Mouse (Mus musculus) liver, embryonic 12.5 days (tissue): ENCODE data around the gene Sap30l. TPM values are rescaled to one million over a fixed set of nuclear protein-coding genes. Genes with fewer than 3 reads are reported as not detected.
A peak's percentile ranks its signal among the peaks of the same experiment; 100 is the strongest.

Experiments used
- ATAC-seq: fragments of 200-750 bp; cut with Nextera tagmentation; 2 replicates; pipeline ENCODE4 v1.8.0; 2017; ENCODE audit warnings: moderate number of reproducible peaks, mild to moderate bottlenecking, moderate library complexity
- H3K27ac ChIP-seq: fragments of 300-500 bp; sonication (generic); 2 replicates; pipeline ENCODE4 v1.5.1; 2016; ENCODE audit warnings: mild to moderate bottlenecking
- H3K27me3 ChIP-seq: fragments of 300-500 bp; sonication (generic); replicated peaks from 2 replicates; pipeline ENCODE4 v1.6.1; 2016; ENCODE audit warnings: mild to moderate bottlenecking, moderate library complexity
- H3K36me3 ChIP-seq: fragments of 300-500 bp; sonication (generic); 2 replicates; pipeline ENCODE4 v1.6.1; 2016; ENCODE audit warnings: mild to moderate bottlenecking, moderate library complexity
- H3K4me1 ChIP-seq: fragments of 300-500 bp; sonication (generic); 2 replicates; pipeline ENCODE4 v1.6.1; 2016
- H3K4me2 ChIP-seq: fragments of 300-500 bp; sonication (generic); 2 replicates; pipeline ENCODE4 v1.6.1; 2016; ENCODE audit warnings: mild to moderate bottlenecking, moderate library complexity
- H3K4me3 ChIP-seq: fragments of 300-500 bp; sonication (generic); 2 replicates; pipeline ENCODE4 v1.5.1; 2016; ENCODE audit warnings: mild to moderate bottlenecking, moderate library complexity
- H3K9ac ChIP-seq: fragments of 300-500 bp; sonication (generic); 2 replicates; pipeline ENCODE4 v1.6.1; 2016; ENCODE audit warnings: mild to moderate bottlenecking, moderate library complexity
- H3K9me3 ChIP-seq: fragments of 300-500 bp; sonication (generic); replicated peaks from 2 replicates; pipeline ENCODE4 v1.6.1; 2016; ENCODE audit warnings: mild to moderate bottlenecking, moderate library complexity
- WGBS: fragments of 180-500 bp; shearing (Covaris S2); methylation state at CpG from one replicate; pipeline ENCODE4 v1.1.7; 2016; ENCODE audit not compliant: insufficient replicate concordance; 5-methylcytosine and 5-hydroxymethylcytosine counted together
- polyA plus RNA-seq: library from polyadenylated mRNA; unstranded; fragments of >200 nt; fragmentation: Nextera tagmentation; extraction: Ambion mirVana; gene quantifications from 2 replicates; pipeline ENCODE4 v1.2.1, GENCODE M21; 2016

Sap30l gene
- 9.2 and 10.0 TPM in 2 replicates for polyA plus RNA-seq

GRCm38 (mm10) chr11:57800971-57801765, at the start of gene Sap30l:
TSS of gene Sap30l (plus strand) at chr11:57801637.
- Histone ChIP-seq H3K27me3 (peaks cover 26% of the 10 kb centered on the region), H3K4me2 (peak within 1 kb of the TSS; percentile 100), H3K36me3 (0 out of 2 replicates have a peak, but pooled peaks cover 3% of the 10 kb centered on the region), H3K9me3 (no peaks in the 10 kb centered on the region), H3K4me3 (peak within 1 kb of the TSS; percentile 96), H3K27ac (peak within 1 kb of the TSS; percentile 75), H3K9ac (peak within 1 kb of the TSS; percentile 93), H3K4me1 (peaks cover 27% of the 10 kb centered on the region)
- whole genome bisulfite sequencing, result under 1% methylated on average over 58 of the region's 66 CpGs
- peak; percentile 97 for ATAC-seq

DNA sequence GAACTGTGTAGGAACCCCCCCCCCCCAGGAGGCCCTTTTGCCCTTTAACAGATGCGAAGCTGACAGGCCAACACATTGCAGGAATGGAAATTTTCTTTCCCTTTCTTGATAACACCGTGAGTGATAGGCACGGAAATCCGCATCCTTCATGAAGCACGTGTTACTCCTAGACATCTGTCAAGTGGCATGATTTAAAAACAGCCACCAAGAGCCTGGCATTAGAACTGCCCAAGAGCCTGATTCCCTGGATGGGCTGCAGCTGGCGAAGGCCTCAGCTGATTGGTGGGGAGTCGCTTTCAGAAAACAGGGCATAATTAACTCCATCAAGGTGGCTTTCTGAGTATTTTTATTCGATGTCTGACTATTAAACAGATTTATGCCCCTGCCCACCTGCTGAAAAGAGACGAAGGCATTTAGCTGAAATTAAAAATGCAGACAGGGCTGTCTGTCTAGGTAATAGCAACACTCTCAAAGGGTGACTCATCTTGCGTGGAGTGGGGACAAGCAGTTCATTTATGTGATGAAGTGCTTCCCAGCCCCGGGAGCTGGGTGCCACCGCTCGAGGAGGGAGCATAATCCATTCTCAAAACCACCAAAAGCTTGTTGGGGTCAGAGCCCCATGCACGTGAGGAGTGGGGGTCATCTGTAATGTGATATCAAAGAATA, 47.8 kb upstream of the Sap30l start:
- 78% methylated on average over 14 of the region's 14 CpGs for WGBS
- no peaks in the 10 kb centered on the region for H3K27me3 ChIP-seq
- H3K9ac ChIP-seq, result no peak overlapping the region
- no peak for ATAC-seq
- no peak overlapping the region for H3K4me2 ChIP-seq
- H3K27ac ChIP-seq, result no peak overlapping the region
- no peak overlapping the region for H3K4me3 ChIP-seq
- H3K36me3 ChIP-seq, result no peaks in the 10 kb centered on the region; the same call in 1 of the 2 replicates
- no peaks in the 10 kb centered on the region for H3K9me3 ChIP-seq
- 0 out of 2 replicates have a peak, but pooled peaks cover 3% of the 10 kb centered on the region for H3K4me1 ChIP-seq

- H3K36me3 ChIP-seq, result peaks cover 12% of the 10 kb centered on the region
- no peak for ATAC-seq
Observed at GRCm38 (mm10) chr11:57758621-57759020, 42.8 kb upstream of the Sap30l start.

GRCm38 (mm10) chr11:57760509-57761058, 40.9 kb upstream of the Sap30l start:
- Histone ChIP-seq H3K9ac (no peak overlapping the region), H3K4me1 (peaks cover 7% of the 10 kb centered on the region), H3K36me3 (peaks cover 16% of the 10 kb centered on the region), H3K4me3 (no peak overlapping the region), H3K9me3 (no peaks in the 10 kb centered on the region; the same call in 1 of the 2 replicates), H3K4me2 (no peak overlapping the region), H3K27ac (no peak overlapping the region), H3K27me3 (no peaks in the 10 kb centered on the region)
- 33% methylated on average over 14 of the region's 14 CpGs for WGBS
- ATAC-seq, result no peak

More at GRCm38 (mm10) chr11:57758621-57759020, 42.8 kb upstream of the Sap30l start:
- H3K9me3 ChIP-seq, result no peaks in the 10 kb centered on the region; the same call in 1 of the 2 replicates
- H3K4me1 ChIP-seq, result peaks cover 7% of the 10 kb centered on the region
- no peaks in the 10 kb centered on the region for H3K27me3 ChIP-seq
- no peak overlapping the region for H3K4me2 ChIP-seq
- H3K9ac ChIP-seq, result no peak overlapping the region
- WGBS, result 84% methylated on average over 9 of the region's 9 CpGs
- H3K27ac ChIP-seq, result no peak overlapping the region
- H3K4me3 ChIP-seq, result no peak overlapping the region

- Histone ChIP-seq H3K27me3 (no peaks in the 10 kb centered on the region), H3K9me3 (no peaks in the 10 kb centered on the region; the same call in 1 of the 2 replicates), H3K9ac (no peak overlapping the region), H3K4me1 (peaks cover 7% of the 10 kb centered on the region), H3K27ac (no peak overlapping the region), H3K4me2 (no peak overlapping the region), H3K36me3 (peaks cover 24% of the 10 kb centered on the region), H3K4me3 (no peak overlapping the region)
- no peak for ATAC-seq
- 88% methylated on average over 4 of the region's 4 CpGs for WGBS
Observed at GRCm38 (mm10) chr11:57761347-57761746, 40.1 kb upstream of the Sap30l start.

DNA sequence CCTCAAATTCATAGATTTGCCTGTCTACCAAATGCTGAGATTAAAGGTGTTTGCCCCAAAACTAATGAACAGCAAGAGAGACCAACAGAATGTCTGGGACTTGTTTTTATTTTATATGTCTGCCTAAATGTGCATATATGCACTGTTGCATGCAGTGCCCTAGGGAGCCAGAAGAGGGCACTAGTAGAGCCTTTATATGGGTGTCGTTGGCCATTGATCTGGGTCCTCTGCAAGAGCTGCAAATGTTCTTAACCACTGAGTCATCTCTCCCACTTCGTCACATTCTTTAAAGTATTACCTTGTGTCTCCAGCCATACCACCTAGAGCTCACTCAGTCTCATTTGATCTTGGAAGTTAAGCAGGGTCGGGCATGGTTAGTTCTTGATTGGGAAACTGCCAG, 37.3 kb upstream of the Sap30l start:
- H3K4me1 ChIP-seq, result peaks cover 7% of the 10 kb centered on the region
- no peaks in the 10 kb centered on the region; the same call in 1 of the 2 replicates for H3K9me3 ChIP-seq
- no peak overlapping the region for H3K4me3 ChIP-seq
- H3K4me2 ChIP-seq, result no peak overlapping the region
- no peaks in the 10 kb centered on the region for H3K27me3 ChIP-seq
- no peak for ATAC-seq
- no peak overlapping the region for H3K27ac ChIP-seq
- WGBS, result 71% methylated on average over 3 of the region's 3 CpGs
- no peak overlapping the region for H3K9ac ChIP-seq
- H3K36me3 ChIP-seq, result peaks cover 52% of the 10 kb centered on the region

DNA sequence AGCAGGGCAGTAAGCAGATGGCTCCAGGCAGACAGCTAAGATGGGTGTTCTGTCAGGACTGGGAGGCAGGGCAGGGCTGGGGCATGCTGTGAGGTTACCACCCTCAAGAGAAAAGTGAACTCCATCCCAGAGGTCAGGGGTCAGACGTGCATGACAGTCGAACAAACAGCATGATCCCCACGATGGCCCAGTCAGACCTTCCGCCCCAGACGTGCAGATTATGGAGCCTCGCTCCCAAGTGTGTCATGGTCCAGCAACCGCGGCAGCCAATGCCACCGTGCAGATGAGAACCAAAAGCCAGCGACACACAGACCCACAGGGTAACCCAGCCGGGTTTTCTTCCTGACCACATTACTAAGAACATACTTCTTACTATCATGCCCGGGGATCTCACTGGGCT, 34.8 kb upstream of the Sap30l start:
- Histone ChIP-seq H3K36me3 (peaks cover 77% of the 10 kb centered on the region), H3K9ac (no peak overlapping the region), H3K4me2 (no peak overlapping the region), H3K9me3 (no peaks in the 10 kb centered on the region; the same call in 1 of the 2 replicates), H3K27ac (no peak overlapping the region), H3K27me3 (no peaks in the 10 kb centered on the region), H3K4me1 (no peaks in the 10 kb centered on the region), H3K4me3 (no peak overlapping the region)
- WGBS, result 75% methylated on average over 12 of the region's 12 CpGs
- ATAC-seq, result no peak

DNA sequence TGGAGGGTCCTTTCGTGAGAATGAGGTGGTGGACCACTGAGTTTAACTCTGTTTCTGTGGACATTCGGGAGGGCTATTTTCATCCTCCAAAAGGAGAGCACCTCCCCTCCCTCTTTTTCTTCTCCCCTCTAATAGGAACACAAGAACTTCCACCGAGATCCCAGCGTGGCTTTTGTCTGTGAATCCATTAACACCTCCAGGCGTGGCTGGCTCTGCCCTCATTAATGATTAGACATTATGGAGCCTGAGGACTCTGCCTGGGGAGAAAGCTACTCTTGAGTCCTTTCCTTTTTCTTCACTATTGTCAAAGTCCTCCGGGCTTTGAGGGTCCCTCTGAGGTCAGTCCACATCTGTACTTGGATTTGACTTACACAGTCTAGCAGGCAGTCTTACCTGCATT, 34.3 kb upstream of the Sap30l start:
- Histone ChIP-seq H3K27me3 (no peaks in the 10 kb centered on the region), H3K4me2 (no peak overlapping the region), H3K9ac (no peak overlapping the region), H3K9me3 (no peaks in the 10 kb centered on the region; the same call in 1 of the 2 replicates), H3K36me3 (peaks cover 81% of the 10 kb centered on the region), H3K27ac (no peak overlapping the region), H3K4me1 (no peaks in the 10 kb centered on the region), H3K4me3 (no peak overlapping the region)
- WGBS, result 78% methylated on average over 6 of the region's 6 CpGs
- ATAC-seq, result no peak

DNA sequence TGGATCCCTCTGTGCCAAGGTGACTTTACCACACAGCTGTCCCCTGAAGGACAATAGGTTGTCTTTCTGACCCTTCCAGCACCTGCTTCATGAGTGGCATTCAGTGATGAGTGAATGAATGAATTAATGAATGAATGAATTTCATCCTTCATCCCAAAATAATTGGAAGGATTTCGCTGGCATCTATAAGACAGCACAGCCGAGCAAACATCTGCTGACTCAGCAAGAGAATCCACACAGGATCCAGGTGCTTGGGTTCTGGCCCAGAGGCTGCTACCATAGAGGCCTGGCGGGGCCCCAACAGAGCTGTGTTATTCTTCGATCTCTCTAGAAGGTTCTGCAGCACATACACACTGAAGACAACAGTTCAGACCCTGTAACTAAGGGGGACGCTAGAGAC, 30.7 kb upstream of the Sap30l start:
- 87% methylated on average over 5 of the region's 5 CpGs for WGBS

GRCm38 (mm10) chr11:57771676-57772075, 29.8 kb upstream of the Sap30l start:
- H3K36me3 ChIP-seq, result peaks cover 69% of the 10 kb centered on the region
- H3K4me3 ChIP-seq, result no peak overlapping the region
- no peak overlapping the region for H3K27ac ChIP-seq
- H3K27me3 ChIP-seq, result no peaks in the 10 kb centered on the region
- no peak overlapping the region for H3K4me2 ChIP-seq
- H3K4me1 ChIP-seq, result peaks cover 2% of the 10 kb centered on the region
- no peak overlapping the region for H3K9ac ChIP-seq
- WGBS, result 77% methylated on average over 8 of the region's 8 CpGs
- no peaks in the 10 kb centered on the region for H3K9me3 ChIP-seq
- no peak for ATAC-seq

More for the DNA sequence above, 30.7 kb upstream of the Sap30l start:
- peaks cover 78% of the 10 kb centered on the region for H3K36me3 ChIP-seq
- H3K4me3 ChIP-seq, result no peak overlapping the region
- no peaks in the 10 kb centered on the region for H3K27me3 ChIP-seq
- no peaks in the 10 kb centered on the region for H3K9me3 ChIP-seq
- H3K27ac ChIP-seq, result no peak overlapping the region
- H3K4me1 ChIP-seq, result no peaks in the 10 kb centered on the region
- H3K4me2 ChIP-seq, result no peak overlapping the region
- no peak overlapping the region for H3K9ac ChIP-seq
- ATAC-seq, result no peak

DNA sequence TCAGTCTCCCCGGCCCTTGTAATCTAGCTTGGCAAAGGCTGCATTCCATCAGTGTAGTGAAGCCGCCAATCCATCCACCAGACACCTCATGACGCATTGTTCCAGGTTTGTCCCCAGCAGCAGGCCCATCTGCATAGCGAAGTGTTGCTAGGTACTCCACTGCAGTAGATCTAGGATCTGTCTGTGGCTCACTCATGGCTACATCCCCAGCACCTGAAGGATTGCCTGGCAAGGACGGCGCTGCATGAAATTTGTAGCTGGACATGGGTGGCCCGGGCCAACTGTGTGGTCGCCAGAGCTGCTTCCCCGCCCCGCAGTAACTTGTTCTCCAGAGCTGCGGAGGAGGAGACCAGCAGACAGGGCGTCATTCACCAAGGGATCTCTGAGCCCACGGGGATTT, 28.0 kb upstream of the Sap30l start:
- WGBS, result 61% methylated on average over 13 of the region's 13 CpGs
- peaks cover 51% of the 10 kb centered on the region for H3K36me3 ChIP-seq

DNA sequence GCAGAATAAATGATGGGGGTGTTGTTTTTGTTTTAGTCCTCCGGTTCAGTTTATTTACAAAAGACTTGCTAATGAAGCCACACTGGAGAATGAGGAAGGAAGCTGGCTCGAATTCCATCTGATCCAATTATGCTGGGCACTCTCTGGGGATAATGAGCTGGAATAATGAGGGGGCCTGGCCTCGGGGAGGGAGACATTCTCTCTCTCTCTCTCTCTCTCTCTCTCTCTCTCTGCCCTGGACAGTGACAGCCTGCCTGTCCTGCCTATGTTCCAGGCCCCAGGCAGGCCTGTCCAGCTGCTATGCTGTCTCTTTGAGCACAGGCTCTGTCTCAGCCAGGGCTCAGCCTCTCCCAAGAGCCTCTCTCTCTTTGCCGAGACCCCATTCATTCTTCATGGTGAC, 27.5 kb upstream of the Sap30l start:
- ATAC-seq, result no peak
- 44% methylated on average over 4 of the region's 4 CpGs for WGBS
- Histone ChIP-seq H3K36me3 (peaks cover 47% of the 10 kb centered on the region), H3K9ac (no peak overlapping the region), H3K4me1 (peaks cover 15% of the 10 kb centered on the region), H3K4me2 (no peak overlapping the region), H3K9me3 (no peaks in the 10 kb centered on the region), H3K27me3 (no peaks in the 10 kb centered on the region), H3K4me3 (no peak overlapping the region), H3K27ac (no peak overlapping the region)

More for the DNA sequence above, 28.0 kb upstream of the Sap30l start:
- Histone ChIP-seq H3K4me3 (no peak overlapping the region), H3K27me3 (no peaks in the 10 kb centered on the region), H3K9ac (no peak overlapping the region), H3K9me3 (no peaks in the 10 kb centered on the region), H3K4me2 (no peak overlapping the region), H3K27ac (no peak overlapping the region), H3K4me1 (peaks cover 15% of the 10 kb centered on the region)
- ATAC-seq, result no peak
